Mouse (Mus musculus) cerebellum, adult 2 months (tissue): ENCODE measurements at regions not wholly inside any gene's neighbourhood (a gene's known extent, or its start where the extent isn't known, plus 50 kb on each side); places are given as distances from the start of the nearest gene placed in this dataset.
A peak's percentile ranks its signal among the peaks of the same experiment; 100 is the strongest.

Source experiments
- DNase-seq, 2 experiments: peaks; one replicate each; pipeline ENCODE4 v3.0.0; 2021
- H3K27ac ChIP-seq: fragments of 200-500 bp; 2 replicates; pipeline ENCODE4 v1.5.1; 2012; ENCODE audit warnings: low read length, control low read depth, inconsistent platforms; ENCODE audit not compliant: insufficient read depth
- H3K27me3 ChIP-seq: fragments of 200-500 bp; 2 replicates; pipeline ENCODE4 v1.6.1; 2012; ENCODE audit warnings: inconsistent platforms, mild to moderate bottlenecking, low read length, moderate library complexity; ENCODE audit not compliant: control insufficient read depth, insufficient read depth
- H3K4me1 ChIP-seq: fragments of 200-500 bp; 2 replicates; pipeline ENCODE4 v1.6.1; 2011; ENCODE audit warnings: low read length; ENCODE audit not compliant: control insufficient read depth, insufficient read depth
- H3K4me3 ChIP-seq: fragments of 200-500 bp; replicated peaks from 2 replicates; pipeline ENCODE3; 2011; ENCODE audit warnings: mild to moderate bottlenecking, low read depth, low read length, control low read depth; ENCODE audit not compliant: insufficient read depth
- CTCF ChIP-seq: fragments of 200-500 bp; IDR thresholded peaks from 2 replicates; pipeline ENCODE4 v1.5.1; 2011; ENCODE audit warnings: low read depth, mild to moderate bottlenecking, control low read depth, low read length, moderate library complexity, borderline replicate concordance; ENCODE audit not compliant: insufficient read depth
- POLR2A ChIP-seq: fragments of 200-500 bp; IDR thresholded peaks from 2 replicates; pipeline ENCODE4 v1.6.1; 2011; ENCODE audit warnings: low read length, control low read depth, borderline replicate concordance; ENCODE audit not compliant: insufficient read depth
- WGBS: fragments of 180-500 bp; shearing (Covaris S2); methylation state at CpG from one replicate; pipeline ENCODE4 v1.1.7; 2018; 5-methylcytosine and 5-hydroxymethylcytosine counted together

GRCm38 (mm10) chr12:60820979-60821378 lies 702.0 kb upstream of the Lrfn5 start:
- peak in 1 of 2 experiments; percentile 46 for DNase-seq
- H3K4me1 ChIP-seq: no peaks in the 10 kb centered on the region
- H3K27ac ChIP-seq: no peak overlapping the region
- no peak overlapping the region for H3K4me3 ChIP-seq
- 12% methylated on average over 7 of the region's 7 CpGs for WGBS
- TF ChIP-seq CTCF (no peak), POLR2A (no peak)
- H3K27me3 ChIP-seq: no peaks in the 10 kb centered on the region
